In genomic region chr13:14040186-14040585, GRCm38 (mm10) we compare ENCODE assay signal across 8 mouse cellular contexts. TPM values are rescaled to one million over a fixed set of nuclear protein-coding genes. Genes with fewer than 3 reads are reported as not detected.
DNase-seq lines count a peak whose midpoint lies in the region; ATAC-seq and TF ChIP-seq lines count a peak whose summit lies in the region.

No protein-coding gene starts in this region.

- H3K4me2 ChIP-seq in heart, embryonic 15.5 days, result peak overlapping the region; percentile 82
- peak overlapping the region; percentile 90 for H3K4me2 ChIP-seq in liver, postnatal 0 days (ENCODE audit: low read depth, low read length)

- H3K79me2 ChIP-seq in liver, adult 2 months (ENCODE audit: control insufficient read depth, insufficient read depth, low read length), result peaks cover 3% of the 10 kb centered on the region; the same call in 1 of the 2 replicates

- H3K27ac ChIP-seq in liver, adult 2 months (replicated peaks; ENCODE audit: insufficient read depth, low read depth, low read length), result peak overlapping the region; percentile 26
- peak overlapping the region; percentile 96 for H3K27ac ChIP-seq in heart, embryonic 15.5 days
- H3K27ac ChIP-seq in liver, postnatal 0 days (ENCODE audit: low read depth), result peak overlapping the region; percentile 98; the same call in 1 of the 2 replicates

- H3K9ac ChIP-seq in liver, adult 2 months (ENCODE audit: low read depth, low read length), result no peak overlapping the region; the same call in 1 of the 2 replicates
- H3K9ac ChIP-seq in heart, embryonic 15.5 days, result peak overlapping the region; percentile 74; the same call in 1 of the 2 replicates
- H3K9ac ChIP-seq in liver, postnatal 0 days (replicated peaks), result peak overlapping the region; percentile 95

- H3K27me3 ChIP-seq in liver, adult 2 months (ENCODE audit: control insufficient read depth, insufficient read depth, low read length), result no peaks in the 10 kb centered on the region
- H3K27me3 ChIP-seq in heart, embryonic 15.5 days, result no peaks in the 10 kb centered on the region
- no peaks in the 10 kb centered on the region for H3K27me3 ChIP-seq in liver, postnatal 0 days (ENCODE audit: insufficient read depth, low read length)

- peak; percentile 78 for DNase-seq in liver, adult 2 months (ENCODE audit: extremely low read depth, low read depth, low spot score)
- DNase-seq in liver, result no peak
- peak; percentile 10 to 19 for DNase-seq in adrenal gland, postnatal 36 days
- DNase-seq in liver, postnatal 0 days, result no peak
- no peak for DNase-seq in left cerebral cortex, adult 11 months (ENCODE audit: low spot score)
- no peak for DNase-seq in ovary, postnatal 36 days (ENCODE audit: low spot score)
- no peak for DNase-seq in spleen, postnatal 4 days (ENCODE audit: low spot score in 2 of 2)

- no peaks in the 10 kb centered on the region for H3K9me3 ChIP-seq in heart, embryonic 15.5 days (replicated peaks)
- no peaks in the 10 kb centered on the region for H3K9me3 ChIP-seq in liver, postnatal 0 days (ENCODE audit: low read length)

- TF ChIP-seq CTCF in liver, adult 2 months (IDR thresholded peaks at IDR 0.05; ENCODE audit: low read depth, low read length), result no peak
- TF ChIP-seq CTCF in liver, postnatal 0 days (IDR thresholded peaks at IDR 0.05; ENCODE audit: low read depth), result no peak

- no peaks in the 10 kb centered on the region for H3K36me3 ChIP-seq in liver, adult 2 months (ENCODE audit: control insufficient read depth, insufficient read depth, low read length)
- H3K36me3 ChIP-seq in heart, embryonic 15.5 days, result no peaks in the 10 kb centered on the region
- no peaks in the 10 kb centered on the region for H3K36me3 ChIP-seq in liver, postnatal 0 days (replicated peaks; ENCODE audit: insufficient read depth, low read length)

- ATAC-seq in heart, embryonic 15.5 days (replicated peaks; ENCODE audit: insufficient number of reproducible peaks, insufficient read depth, low FRiP score, low read depth), result no peak
- no peak for ATAC-seq in liver, postnatal 0 days

- 6% methylated on average over 5 of the region's 5 CpGs for WGBS in liver, adult 2 months
- 33% methylated on average over 5 of the region's 5 CpGs for WGBS in heart, embryonic 15.5 days
- 38% methylated on average over 5 of the region's 5 CpGs for WGBS in liver, postnatal 0 days (ENCODE audit: insufficient replicate concordance)

- TF ChIP-seq EP300 in liver, postnatal 0 days (IDR thresholded peaks at IDR 0.05; ENCODE audit: low read depth), result no peak

- no peak for TF ChIP-seq POLR2A in liver, adult 2 months (IDR thresholded peaks at IDR 0.05; ENCODE audit: extremely low read depth, insufficient read depth, low read length)

- peak overlapping the region; percentile 67 for H3K4me3 ChIP-seq in liver, adult 2 months (ENCODE audit: insufficient read depth, low read depth, low read length)
- H3K4me3 ChIP-seq in heart, embryonic 15.5 days, result peak overlapping the region; percentile 73
- H3K4me3 ChIP-seq in liver, postnatal 0 days (ENCODE audit: low read depth, low read length), result peak overlapping the region; percentile 94

- peaks cover 15% of the 10 kb centered on the region for H3K4me1 ChIP-seq in liver, adult 2 months (ENCODE audit: control insufficient read depth, insufficient read depth, low read length)
- peaks cover 10% of the 10 kb centered on the region for H3K4me1 ChIP-seq in heart, embryonic 15.5 days (replicated peaks)
- peaks cover 15% of the 10 kb centered on the region for H3K4me1 ChIP-seq in liver, postnatal 0 days (ENCODE audit: insufficient read depth)

RNA-seq across cellular contexts. Expression of gene Tbce, which starts 0.7 kb away (rescaled TPM):
- 33.7 and 36.2 TPM in 2 replicates for total RNA-seq in liver, adult 2 months (2014; rRNA removed)
- 7.6 and 11.9 TPM in 2 replicates for polyA plus RNA-seq in liver, adult 2 months (2012; rRNA removed)
- total RNA-seq in adrenal gland, postnatal 36 days (2021), result 10 to 100 TPM; 34.1 to 38.3 TPM
- polyA plus RNA-seq in heart, embryonic 15.5 days (2015; fragmentation: Nextera tagmentation; extraction: Ambion mirVana), result 33.2 and 37.8 TPM in 2 replicates
- polyA plus RNA-seq in liver, postnatal 0 days (2015; fragmentation: Nextera tagmentation; extraction: Ambion mirVana), result 17.1 and 22.1 TPM in 2 replicates

RNA-seq across cellular contexts. Expression of gene Arid4b, which starts 22.8 kb away (rescaled TPM):
- 13.5 and 14.5 TPM in 2 replicates for total RNA-seq in liver, adult 2 months (2014; rRNA removed)
- polyA plus RNA-seq in liver, adult 2 months (2012; rRNA removed), result 1.8 and 3.0 TPM in 2 replicates
- total RNA-seq in adrenal gland, postnatal 36 days (2021), result 10 to 100 TPM; 29.6 to 32.4 TPM
- polyA plus RNA-seq in heart, embryonic 15.5 days (2015; fragmentation: Nextera tagmentation; extraction: Ambion mirVana), result 38.3 and 39.5 TPM in 2 replicates
- 17.1 and 19.6 TPM in 2 replicates for polyA plus RNA-seq in liver, postnatal 0 days (2015; fragmentation: Nextera tagmentation; extraction: Ambion mirVana)

RNA-seq across cellular contexts. Expression of gene Ggps1, which starts 23.1 kb away (rescaled TPM):
- 11.0 and 12.2 TPM in 2 replicates for total RNA-seq in liver, adult 2 months (2014; rRNA removed)
- 3.3 and 4.4 TPM in 2 replicates for polyA plus RNA-seq in liver, adult 2 months (2012; rRNA removed)
- total RNA-seq in adrenal gland, postnatal 36 days (2021), result 10 to 100 TPM; 36.8 to 39.0 TPM
- 41.0 and 41.4 TPM in 2 replicates for polyA plus RNA-seq in heart, embryonic 15.5 days (2015; fragmentation: Nextera tagmentation; extraction: Ambion mirVana)
- polyA plus RNA-seq in liver, postnatal 0 days (2015; fragmentation: Nextera tagmentation; extraction: Ambion mirVana), result 9.0 and 10.2 TPM in 2 replicates

Comparison
In these comparisons a context has a peak if more than half of its experiments do, and no peak if none do; other contexts are left out.
1. DNase-seq: peak in liver, adult 2 months (single experiment) and adrenal gland, postnatal 36 days (2 of 2); none in liver (single experiment), liver, postnatal 0 days (single experiment), left cerebral cortex, adult 11 months (single experiment), ovary, postnatal 36 days (single experiment) and spleen, postnatal 4 days (0 of 2).
2. H3K27ac ChIP-seq: peak in every context shown above with its lines; median percentile 98 in liver, postnatal 0 days; 96 in heart, embryonic 15.5 days; 26 in liver, adult 2 months.
3. Peak in every context shown above with its lines, with median percentiles within 50 percentile points of each other: H3K4me3 ChIP-seq.